Mouse (Mus musculus) brain, embryonic 14.5 days (tissue): ENCODE measurements around the gene Sox5. TPM values are rescaled to one million over a fixed set of nuclear protein-coding genes. Genes with fewer than 3 reads are reported as not detected.
A peak's percentile ranks its signal among the peaks of the same experiment; 100 is the strongest.
"Not testable (repeated sequence)": the region's sequence is repeated elsewhere in the genome, so short reads cannot be mapped to it uniquely, and the experiment has no call there.

Source experiments
- DNase-seq: peaks from one replicate; pipeline ENCODE4 v3.0.0-alpha.2; 2011; ENCODE audit warnings: low read depth
- CTCF ChIP-seq: fragments of 200-500 bp; IDR thresholded peaks from 2 replicates; pipeline ENCODE4 v1.5.1; 2012; ENCODE audit warnings: inconsistent platforms, mild to moderate bottlenecking, moderate library complexity, borderline replicate concordance; ENCODE audit not compliant: insufficient read depth, insufficient read length; ENCODE audit errors: extremely low read depth
- POLR2A ChIP-seq: fragments of 200-500 bp; IDR thresholded peaks from 2 replicates; pipeline ENCODE4 v1.6.1; 2012; ENCODE audit warnings: mild to moderate bottlenecking, inconsistent platforms, borderline replicate concordance; ENCODE audit not compliant: poor library complexity, insufficient read depth, insufficient read length, severe bottlenecking; ENCODE audit errors: extremely low read depth
- polyA plus RNA-seq: library from polyadenylated mRNA; depleted of rRNA; stranded (reverse); fragments of >200 nt; gene quantifications from 2 replicates; pipeline ENCODE4 v1.2.3, GENCODE M21; 2012

Sox5 gene
- polyA plus RNA-seq, 1 experiment, result 30.3 TPM

DNA sequence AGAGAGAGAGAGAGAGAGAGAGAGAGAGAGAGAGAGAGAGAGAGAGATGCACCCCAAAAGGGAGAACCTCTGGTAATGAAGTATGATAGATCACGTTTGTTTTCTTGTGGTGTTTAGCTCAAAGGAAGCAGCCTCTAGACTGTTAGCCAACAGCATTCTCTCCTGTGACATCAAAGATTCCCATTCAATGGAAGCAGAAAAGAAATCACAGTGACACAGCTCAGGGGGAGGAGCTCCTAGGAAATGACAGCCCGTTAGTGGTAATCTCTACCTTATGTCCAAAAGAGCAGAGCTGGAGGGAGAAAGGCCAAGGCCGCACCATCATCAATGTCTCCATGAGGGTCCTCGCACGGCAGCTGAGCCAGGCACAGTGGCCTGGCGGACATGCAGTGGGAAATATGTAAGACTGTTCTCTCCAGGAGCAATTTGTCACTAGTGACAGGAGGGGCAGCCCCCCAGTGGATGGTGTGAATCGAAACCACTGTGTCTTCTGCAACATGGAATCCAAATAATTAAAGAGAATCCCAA is 529.5 kb downstream of the Sox5 start:
- peak; percentile 82 for DNase-seq
- TF ChIP-seq POLR2A, result no peak
- no peak for TF ChIP-seq CTCF

- peak; percentile 97 for DNase-seq
Measured at GRCm38 (mm10) chr6:144251222-144252170, 530.3 kb downstream of the Sox5 start.

GRCm38 (mm10) chr6:144250625-144251181 is 531.1 kb downstream of the Sox5 start:
- DNase-seq, result no peak
- no peak for TF ChIP-seq CTCF
- no peak for TF ChIP-seq POLR2A

More at GRCm38 (mm10) chr6:144251222-144252170, 530.3 kb downstream of the Sox5 start:
- TF ChIP-seq CTCF, result no peak
- no peak for TF ChIP-seq POLR2A

- TF ChIP-seq POLR2A (no peak), CTCF (no peak)
- no peak for DNase-seq
Measured at GRCm38 (mm10) chr6:144236581-144236980, 545.2 kb downstream of the Sox5 start.

DNA sequence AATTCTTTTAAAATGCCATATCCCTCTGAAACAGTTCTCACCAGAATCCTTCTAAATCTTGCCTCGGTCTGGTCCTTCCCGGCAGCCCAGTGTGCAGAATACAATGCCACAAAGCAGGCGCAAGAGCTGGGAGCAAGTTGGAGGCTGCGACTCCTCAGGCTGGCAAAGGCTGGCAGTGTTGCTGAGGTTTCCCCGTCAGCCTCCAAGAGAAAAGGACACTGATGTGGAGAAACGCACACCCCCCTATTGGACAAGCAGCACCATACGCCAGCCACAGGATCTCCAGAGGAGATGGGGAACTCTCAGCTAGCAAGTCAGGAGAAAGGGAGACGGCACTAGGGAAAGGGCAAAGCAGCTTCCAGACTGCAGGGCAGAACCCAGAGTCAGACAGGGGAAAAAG is 577.8 kb downstream of the Sox5 start:
- TF ChIP-seq POLR2A (no peak), CTCF (peak; percentile 20; the same call in 1 of the 2 replicates)
- DNase-seq, result peak; percentile 89

- DNase-seq, result peak; percentile 56
- no peak for TF ChIP-seq POLR2A
- no peak for TF ChIP-seq CTCF
Measured at GRCm38 (mm10) chr6:144203013-144203412, 578.8 kb downstream of the Sox5 start.

- TF ChIP-seq CTCF (no peak), POLR2A (no peak)
- DNase-seq, result no peak
Measured at GRCm38 (mm10) chr6:144201402-144202040, 580.3 kb downstream of the Sox5 start.

DNA sequence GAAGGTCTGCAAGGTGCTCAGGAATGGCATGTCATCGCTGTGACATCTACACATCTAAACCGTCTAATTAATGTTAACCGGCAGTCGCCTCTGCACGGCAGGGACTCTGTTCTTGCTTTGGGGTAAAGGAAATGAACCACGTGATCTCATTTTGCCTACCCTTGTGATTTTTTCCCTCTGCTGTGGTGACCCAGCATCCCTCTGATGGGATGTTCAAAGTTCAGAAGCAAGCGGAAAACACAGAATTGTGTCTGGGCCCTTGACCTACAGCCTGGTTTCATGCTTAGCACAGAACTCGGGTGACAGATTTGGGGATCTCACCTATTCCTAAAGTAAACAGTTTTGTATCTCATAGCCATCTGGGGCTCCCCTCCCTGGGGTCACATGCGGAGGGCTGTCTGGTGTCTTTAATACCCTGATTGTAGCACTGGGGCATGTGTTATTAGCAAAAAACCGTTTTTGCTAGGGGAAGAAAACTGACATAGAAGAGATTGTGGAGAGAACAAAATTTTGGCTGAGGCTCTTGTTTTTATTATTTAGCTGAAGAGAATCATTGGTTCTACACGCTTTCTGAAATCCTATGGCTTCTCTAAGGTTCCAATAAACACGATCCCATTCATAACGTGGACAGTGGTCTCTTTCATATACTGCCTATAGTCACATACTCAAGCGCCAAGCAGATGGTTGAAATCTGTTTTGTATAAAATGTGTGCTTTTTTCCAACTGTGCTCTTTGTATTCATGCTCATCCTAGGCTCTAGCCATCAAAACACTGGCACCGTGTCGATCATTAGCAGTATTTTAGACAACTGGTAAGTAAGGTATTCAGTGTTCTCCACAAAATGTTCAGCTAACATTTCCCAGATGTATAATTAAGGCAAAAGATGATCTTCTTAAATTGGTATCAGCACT is 584.3 kb downstream of the Sox5 start:
- peak; percentile 78 for DNase-seq

DNA sequence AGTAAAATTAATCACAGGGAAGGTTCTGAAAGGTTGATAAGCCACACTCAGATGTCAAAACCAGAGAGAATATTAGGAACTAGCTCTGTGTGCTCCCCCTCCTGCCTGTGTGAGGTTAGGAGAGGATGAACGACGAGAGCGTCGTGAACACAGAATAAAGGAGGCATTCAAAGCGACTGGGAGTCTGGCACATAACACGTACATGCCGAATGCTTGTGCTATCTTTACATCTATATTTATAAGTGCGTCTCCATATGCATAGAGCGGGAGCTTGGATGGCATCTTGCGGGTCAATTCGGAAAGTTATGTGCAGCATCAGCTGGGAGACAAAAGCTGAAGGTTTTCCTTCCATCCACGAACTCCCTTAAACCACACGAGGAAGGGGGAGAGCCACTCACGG is 585.8 kb downstream of the Sox5 start:
- peak; percentile 35 for DNase-seq
- TF ChIP-seq POLR2A (no peak), CTCF (no peak)

More for the DNA sequence above, 584.3 kb downstream of the Sox5 start:
- TF ChIP-seq POLR2A (no peak), CTCF (no peak)

DNA sequence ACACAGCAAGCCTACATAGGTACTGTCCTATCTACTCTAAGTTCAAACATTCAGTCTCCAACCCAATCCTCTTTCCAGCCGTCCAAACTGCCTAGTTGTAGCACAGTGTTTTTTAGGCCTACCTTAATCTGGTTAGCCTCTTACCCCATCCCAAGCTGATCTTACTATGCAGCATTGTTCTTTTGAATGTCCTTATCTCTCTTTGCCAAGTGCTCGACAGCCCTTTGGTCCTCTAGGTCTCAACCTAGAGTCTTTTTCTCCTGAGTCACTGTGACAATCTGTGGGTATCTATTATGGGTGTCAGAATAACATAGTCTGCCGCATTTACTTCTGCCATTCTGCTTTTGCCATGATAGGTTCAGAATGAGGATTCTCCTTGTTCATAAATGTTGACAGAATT is 598.7 kb downstream of the Sox5 start:
- no peak for DNase-seq
- TF ChIP-seq CTCF, result no peak
- TF ChIP-seq POLR2A, result no peak

- not testable (repeated sequence) for DNase-seq
Measured at GRCm38 (mm10) chr6:144182429-144182828, 599.3 kb downstream of the Sox5 start.
